Mouse (Mus musculus): ENCODE measurements around the gene Nt5c3b.

Gene Nt5c3b

DNA sequence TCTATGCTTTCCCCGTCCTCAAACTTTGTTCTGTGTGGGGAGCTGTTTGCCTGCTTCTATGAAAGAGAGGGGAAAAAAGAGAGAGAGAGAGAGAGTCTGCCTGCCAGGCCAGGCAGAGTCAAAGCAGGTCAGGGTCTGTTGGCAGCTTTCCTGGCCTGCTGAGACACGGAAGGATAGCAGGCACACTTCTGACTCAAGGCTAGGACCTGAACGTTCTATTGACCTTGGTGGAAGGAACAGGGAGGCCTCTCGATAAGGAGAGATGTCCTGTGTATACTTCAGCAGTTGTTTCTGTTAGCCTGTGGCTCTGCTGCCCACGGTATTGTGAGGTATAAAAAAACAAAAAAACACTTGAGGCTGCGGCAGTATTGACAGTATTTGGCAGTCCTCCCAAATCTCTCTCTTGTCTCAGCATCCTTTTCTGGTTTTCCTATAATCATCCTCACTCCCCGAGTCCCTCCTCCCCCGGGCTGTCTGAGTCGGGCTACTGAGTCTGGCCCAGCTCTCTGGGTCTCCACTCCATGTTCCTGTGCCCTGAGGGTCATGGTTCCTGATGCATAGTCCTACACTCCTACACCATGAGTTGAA, 12.9 kb downstream of the Nt5c3b start:
- no peak for DNase-seq (ENCODE audit: low spot score in 2 of 2)

DNA sequence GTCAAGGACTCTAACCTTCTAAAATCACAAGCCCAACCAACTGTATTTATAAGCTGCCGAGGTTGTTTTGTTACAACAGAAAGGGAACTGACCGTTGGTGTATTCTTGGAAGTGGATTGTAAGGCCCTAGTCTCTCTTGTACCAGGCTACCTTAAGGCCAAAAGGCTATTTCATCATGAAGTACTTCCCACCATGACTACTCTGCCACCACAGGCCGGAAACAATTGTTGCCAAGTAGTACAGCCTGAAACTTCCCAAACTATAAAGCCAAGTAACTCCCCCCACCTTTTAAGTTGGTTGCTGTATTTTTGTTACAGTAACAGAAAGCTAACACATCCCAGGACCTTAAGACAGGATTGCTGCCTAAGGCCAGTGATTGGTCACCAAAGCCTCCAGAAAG, 14.8 kb downstream of the Nt5c3b start:
- DNase-seq (ENCODE audit: low spot score in 2 of 2) = no peak

DNA sequence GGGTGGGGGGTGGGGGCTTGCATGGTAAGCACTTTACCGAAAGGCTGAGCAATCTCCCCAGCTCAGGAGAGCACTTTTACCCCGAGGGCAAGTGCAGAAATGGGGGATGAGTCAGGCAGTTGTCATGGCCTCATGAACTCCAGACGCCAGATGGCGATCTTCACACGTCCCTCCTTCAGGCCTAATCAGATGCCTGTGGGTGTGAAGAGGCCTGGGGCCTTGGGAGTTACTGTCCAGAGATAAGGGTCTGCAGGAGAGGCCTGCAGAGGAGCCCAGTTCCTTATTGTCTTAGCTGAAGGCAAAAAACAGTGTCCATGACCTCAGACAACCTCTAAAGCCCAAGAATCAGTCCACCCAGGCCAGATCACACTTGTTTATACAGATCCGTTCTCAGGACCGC, 15.8 kb downstream of the Nt5c3b start:
- DNase-seq (ENCODE audit: low spot score in 2 of 2) = peak; percentile 55 to 62

DNA sequence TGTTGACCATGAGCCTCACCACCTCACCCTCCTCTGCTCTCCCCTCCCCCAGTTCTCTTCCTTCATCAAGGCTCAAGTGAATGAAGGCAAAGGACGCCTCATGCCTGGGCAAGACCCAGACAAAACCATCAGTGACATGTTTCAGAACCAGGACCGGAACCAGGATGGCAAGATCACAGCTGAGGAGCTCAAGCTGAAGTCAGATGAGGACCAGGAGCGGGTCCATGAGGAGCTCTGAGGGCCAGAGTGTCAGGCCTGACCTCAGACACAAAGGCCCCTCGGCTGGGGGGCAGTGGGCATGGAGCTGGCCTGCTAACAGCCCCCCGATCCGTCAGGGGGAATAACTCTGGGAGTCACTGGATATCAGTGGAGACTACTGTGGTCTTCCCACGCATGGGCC, 17.8 kb downstream of the Nt5c3b start:
- no peak for DNase-seq (ENCODE audit: low spot score in 2 of 2)

DNA sequence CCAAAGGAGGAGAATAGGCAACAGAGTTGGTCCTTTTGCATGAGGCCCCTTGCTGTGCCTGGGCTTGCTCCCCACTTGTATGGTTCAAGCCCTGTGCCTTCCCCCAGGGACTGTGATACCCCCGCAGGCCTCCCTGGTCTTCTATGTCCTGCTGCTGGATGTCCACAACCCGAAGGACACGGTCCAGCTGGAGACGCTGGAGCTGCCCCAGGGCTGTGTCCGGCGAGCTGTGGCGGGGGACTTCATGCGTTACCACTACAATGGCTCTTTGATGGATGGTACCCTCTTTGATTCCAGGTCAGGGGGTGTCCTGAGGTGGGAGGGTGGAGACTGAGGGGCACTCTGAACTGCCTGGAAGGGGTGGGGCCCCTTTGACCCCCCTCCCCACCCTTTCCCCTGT, 20.1 kb downstream of the Nt5c3b start:
- no peak for DNase-seq (ENCODE audit: low spot score in 2 of 2)

DNA sequence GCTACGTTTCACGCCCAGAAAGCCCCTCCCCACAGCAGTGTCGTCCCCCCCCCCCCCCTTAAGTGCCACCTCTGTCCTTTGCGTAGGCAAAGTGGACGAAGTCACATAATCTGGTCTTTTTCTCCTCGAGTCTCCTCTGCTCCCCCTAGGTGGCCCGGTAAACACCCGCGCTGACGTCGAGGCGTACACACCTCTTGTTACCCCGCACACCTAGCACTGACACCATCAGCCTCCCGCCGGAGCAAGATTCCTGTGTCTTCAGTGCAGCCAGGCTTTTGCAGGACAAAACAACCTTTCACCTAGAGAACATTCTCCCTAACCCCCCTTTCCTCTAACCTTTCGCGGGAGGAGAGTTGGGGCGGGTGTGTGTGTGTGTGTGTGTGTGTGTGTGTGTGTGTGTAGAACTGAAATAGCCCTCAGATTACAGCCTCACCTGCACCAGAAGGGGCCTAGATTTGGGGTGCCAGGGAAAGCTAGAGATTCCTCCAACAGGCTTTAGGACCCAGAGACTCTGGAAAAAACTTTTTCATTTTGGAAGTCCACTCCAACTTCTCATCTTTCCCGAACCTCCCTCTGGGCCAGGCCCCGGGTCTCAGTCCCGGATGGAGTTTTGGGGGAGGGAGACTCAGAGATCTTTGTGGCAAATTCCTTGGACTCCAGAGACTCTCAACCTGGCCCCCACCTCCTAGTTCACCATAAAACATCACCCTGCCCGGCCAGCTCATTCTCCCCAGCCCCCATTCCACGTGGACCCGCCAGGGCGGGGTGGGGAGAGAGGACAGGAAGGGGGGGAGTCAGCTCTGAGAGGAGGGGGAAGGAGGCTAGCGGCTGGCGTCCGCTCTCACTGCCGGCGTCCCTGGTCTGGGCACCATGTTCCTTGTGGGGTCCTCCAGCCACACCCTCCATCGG, 26.4 kb downstream of the Nt5c3b start, which contains the start of gene Fkbp10:
Gene Fkbp10, plus strand, starts transcription at position 784 of the 909 bp plus-strand sequence.
- no peak for DNase-seq (ENCODE audit: low spot score in 2 of 2)

DNA sequence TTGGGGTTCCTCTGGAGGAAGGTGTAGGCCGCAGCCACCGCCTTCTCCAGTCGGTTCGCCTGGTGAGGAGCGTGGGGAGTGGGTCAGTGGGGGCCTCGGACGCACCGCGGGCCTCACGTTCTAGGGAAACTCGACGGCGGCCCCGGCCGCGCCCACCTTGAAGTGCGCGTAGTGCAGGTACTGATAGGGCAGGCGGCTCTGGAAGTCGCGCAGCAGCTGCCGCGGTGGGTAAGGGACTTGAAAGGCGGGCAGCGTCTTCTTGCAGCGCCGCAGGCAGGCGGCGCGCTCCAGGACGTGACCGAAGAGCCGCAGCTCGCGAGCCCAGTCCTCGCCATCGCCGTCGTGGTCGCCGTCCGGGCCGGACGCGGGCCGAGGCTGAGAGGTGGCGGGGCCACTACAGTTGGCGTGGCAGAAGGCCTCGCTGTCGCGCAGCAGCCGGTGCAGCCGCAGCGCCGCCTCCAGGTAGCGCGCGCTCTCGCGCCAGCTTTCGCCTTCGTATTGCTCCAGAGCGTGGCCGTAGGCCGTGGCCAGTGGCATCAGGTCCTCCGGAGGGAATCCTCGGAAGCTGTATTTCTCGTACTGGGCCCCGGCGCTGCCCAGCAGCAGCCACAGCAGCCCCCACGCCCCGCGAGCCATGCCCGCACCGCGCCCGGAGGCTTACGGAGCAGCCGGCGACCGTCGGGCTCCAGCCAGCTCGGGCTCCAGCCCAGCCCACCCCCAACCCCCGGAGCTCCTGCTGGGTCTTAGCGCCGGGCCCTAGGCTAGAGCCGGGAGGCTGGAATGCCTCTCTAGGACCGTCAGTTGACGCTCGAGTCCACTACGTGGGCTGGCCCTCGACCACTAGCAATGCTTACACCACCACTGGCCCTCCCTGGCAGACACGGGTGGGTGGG, 27.3 kb downstream of the Nt5c3b start, which contains the start of gene P3h4:
Gene P3h4, minus strand, starts transcription at position 816 of the 893 bp plus-strand sequence.
- peak; percentile 37 to 44 for DNase-seq (ENCODE audit: low spot score in 2 of 2)

DNA sequence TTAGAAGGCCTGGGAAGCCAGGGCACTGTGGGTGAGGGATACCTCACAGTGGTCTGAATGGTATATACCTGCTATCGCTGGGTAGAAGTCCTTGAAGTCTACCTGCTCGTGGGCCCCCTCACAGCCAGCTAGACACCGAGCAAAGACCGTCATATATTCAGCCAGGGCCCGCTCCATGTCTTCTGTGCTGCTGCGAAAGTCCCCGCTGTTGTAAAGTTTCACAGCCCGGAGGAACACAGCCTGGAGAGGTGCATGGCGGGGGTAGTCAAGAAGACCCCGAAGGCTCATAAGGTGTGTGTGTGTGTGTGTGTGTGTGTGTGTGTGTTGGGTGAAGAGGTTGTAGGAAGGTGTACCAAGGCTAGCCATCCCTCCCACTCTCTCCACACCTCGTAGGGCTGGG, 28.1 kb downstream of the Nt5c3b start:
- no peak for DNase-seq (ENCODE audit: low spot score in 2 of 2)

DNA sequence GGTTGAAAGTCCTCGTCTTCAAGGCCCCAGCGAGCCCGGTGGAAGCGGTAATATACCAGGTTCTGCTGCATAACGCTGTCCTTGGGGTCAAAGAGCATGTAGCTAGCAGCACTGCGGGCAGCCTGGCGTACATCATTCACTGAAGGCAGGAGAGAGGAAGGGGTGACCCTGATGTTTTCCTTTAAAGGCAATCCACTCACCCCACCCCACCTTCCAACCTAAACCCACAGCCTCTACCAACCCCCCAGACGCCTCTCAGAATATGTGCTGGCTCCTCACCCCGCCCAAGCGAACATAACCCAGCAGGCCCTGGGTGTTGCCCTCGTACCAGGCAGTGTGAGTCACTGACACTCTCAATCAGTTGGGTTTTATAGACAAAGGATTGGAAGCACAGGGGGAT, 29.9 kb downstream of the Nt5c3b start:
- no peak for DNase-seq (ENCODE audit: low spot score in 2 of 2)

DNA sequence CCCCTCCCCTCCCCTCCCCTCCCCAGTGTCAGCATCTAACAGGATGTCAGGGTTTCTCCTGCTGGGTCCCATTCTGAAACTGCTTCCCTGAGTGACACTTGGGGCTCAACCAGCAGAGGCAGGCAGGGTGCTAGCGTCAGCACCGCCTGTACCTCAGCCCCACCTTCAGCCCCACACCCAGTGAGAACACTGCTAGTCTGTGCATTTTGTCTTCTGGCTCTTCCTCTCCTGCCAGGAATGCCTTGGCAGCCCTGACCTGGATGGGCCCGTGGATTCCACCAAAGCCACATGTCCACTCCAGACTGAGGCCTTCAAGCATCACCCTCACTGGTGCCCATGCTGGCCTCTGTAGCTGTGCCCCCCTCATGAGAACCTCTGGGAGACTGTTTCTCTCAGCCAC, 31.9 kb downstream of the Nt5c3b start:
- no peak for DNase-seq (ENCODE audit: low spot score in 2 of 2)

DNA sequence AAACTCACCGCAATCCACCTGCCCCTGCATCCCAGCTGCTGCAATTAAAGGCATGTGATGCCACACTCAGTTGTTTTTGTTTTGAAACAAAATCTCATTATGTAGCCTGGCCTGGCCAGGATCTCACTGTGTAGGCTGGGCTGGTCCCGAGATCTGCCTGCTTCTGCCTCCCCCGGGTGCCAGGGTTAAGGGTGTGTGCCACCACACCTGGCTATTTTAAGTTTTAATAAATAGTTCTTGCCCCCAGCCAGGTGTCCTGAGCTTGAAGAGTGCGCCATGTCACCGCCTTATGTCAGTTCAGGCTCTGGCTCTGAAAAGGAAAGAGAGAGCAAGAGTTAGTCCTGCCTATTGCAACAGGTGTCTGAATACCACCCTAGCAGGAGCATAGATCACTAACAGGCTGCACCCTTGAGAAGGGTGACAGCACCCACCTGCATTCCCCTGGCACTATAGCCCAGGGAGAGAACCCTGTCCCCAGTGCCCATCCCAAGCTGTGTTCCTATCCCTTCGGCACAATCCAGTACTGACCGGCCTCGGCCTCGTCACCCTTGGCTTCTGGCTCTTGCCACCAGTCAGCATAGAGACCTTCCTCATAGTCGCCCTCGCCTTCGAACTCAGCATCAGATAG, 32.7 kb downstream of the Nt5c3b start:
- DNase-seq (ENCODE audit: low spot score in 2 of 2) = no peak

DNA sequence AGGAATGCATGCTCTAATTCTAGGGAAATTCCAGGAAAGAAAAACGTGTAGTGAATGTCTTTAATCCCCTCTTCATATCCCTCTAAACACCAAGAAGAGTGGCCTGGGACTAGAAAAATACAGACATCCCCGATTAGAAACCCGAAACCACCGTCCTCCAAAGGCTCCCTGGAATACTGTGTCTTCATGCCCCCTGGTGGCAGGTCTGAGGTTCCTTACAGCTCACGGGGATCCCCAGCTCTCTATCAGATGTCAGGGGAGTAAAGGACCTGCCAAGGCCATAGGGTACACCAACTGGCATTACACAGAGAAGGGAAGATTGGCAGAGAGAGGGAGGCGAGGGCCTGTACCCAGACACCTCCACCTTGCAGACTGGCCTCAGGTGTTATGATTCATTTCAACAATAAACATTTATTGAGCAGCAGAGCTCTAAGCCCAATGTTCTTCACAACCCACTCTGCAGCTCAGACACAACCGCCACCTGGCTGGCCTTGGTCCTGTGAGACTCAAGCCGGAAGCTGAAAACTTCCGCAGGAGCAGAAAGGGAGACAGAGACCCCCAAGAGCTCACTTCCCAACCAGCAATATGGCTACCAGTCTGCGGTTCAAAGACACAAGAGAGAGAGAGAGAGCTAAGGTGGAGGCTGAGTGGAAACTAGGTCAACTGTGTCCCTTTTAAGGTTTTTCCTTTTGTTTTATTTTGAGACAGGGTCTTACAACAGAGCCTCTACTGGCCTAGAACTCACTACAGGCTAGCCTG, 33.4 kb downstream of the Nt5c3b start:
- DNase-seq (ENCODE audit: low spot score in 2 of 2) = peak; percentile 44 to 50

DNA sequence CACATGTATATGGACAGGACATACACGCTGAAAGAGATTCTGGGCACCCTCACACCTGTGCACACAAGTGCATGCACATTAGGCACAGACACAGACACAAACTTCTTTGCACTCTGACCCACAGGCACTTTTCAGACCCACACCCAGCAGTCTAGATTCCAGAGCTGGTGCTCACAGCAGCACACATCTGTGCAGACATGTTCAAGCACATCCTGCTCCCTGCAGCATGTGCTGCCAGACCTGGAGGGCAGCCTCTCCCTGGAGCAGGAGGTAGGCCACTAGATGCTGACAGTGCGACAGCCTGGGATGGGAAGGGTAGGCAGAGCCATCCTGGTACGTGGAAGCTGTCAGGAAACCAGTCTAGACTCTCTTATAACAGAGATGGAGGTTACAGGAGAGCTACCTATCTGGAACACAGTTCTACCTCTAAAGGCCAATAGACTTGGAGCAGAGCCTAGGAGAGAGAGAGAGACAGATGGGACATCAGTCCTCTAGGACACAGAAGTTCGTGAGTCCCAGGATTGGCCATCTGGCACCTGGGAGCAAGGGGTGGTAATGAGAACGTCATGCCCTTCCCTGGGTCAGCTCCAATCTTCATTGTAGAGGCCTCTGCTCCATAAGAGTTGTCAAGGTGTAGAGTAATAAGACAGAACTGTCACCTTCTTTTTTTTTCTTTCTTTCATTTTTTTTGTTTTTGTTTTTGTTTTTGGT, 34.5 kb downstream of the Nt5c3b start:
- no peak for DNase-seq (ENCODE audit: low spot score in 2 of 2)

DNA sequence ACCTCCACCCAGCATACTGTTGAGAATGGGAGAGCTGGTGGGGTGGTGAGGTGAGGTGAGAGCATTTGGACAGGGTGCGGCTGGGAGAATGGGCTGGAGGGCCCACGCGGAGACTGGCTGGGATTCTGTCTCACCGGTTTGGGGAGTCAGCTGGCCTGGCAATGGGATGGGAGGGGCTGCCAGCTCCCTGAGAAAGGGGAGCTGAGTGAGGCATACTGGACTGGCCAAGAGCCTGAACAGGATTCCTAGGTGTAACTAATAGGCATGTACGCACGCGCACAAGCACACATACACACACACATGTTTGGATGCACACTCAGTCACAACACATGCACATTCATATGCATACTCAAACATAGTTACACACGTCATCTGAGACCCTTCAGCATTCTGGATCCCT, 35.3 kb downstream of the Nt5c3b start:
- DNase-seq (ENCODE audit: low spot score in 2 of 2) = no peak

DNA sequence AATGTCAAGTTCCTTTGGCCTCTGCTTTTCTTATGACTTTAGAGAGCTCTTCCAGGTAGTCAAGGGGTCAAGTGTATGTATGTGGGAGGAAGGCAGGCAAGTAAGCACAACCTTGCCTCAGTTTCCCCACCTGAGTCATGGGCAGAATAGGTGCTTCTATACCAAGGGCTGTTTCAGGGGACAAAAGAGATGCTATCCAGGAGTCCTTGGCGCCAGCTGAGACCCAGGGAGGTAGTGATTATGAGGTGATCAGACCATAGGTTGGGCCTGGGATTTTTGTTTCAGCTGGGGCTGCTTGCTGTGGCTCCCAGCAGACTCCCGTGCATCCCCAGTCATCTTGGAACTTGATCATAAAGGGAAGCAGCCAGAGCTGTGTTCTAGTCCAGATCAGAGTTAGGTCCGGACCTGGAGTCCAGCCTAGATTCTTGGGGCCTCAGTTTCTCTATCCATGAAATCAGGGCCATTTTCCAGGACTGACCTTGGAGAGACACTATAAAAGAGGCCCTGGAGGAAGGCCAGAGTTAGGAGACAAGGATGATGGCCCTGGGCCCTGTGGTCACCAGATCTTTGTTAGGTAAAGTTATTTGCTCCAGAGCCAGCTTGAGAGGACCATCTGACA, 37.0 kb downstream of the Nt5c3b start:
- DNase-seq (ENCODE audit: low spot score in 2 of 2) = no peak

DNA sequence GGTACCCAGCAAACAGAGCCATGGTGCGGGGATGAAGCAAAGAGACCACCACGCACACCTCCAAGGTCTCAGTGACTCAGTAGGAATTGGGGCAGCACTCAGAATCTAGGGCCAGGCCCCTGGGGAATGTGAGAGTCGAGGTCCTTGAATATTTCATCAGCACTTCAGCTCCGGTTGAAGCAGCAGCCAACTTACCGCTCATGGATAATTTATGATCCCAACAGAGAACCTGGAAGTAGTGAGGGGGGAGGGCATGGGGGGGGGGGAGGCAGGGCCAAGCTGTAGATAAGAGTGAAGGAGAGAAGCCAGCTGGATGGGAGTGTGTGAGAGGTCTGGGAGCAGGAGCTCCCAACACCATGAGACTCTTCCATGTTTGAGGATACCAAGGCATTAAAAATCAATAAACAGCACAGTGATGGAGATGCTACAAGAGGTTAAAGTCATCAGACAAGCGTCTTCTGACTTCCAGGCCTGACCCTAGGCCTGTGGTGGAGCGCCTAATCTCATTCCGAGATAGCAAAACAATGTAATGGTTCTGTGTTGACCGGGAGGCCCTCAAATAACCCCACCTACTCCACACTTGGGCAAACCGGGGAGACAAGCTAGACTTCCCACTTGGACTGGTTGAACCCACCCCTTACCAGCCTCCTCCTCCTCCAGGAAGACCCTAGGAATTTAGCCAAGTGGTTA, 38.0 kb downstream of the Nt5c3b start:
- DNase-seq (ENCODE audit: low spot score in 2 of 2) = no peak

DNA sequence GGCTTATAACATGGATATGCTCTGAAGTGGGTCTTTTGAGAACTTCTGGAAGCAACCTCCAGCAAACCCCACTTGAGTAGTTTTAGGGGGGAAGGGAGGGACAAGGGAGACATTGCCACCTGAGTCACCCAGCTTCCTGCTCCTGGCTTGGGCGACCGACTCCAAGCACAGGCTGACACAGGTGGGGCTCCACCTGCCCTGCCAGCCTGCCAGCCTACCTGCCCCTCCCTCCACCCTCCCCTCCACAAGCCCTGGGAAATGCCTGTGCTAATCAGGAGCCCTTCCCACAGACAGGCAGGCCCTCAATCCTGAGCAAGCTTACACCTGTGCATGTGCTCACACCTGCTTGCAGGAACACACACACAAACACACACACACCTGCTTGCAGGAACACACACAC, 38.9 kb downstream of the Nt5c3b start:
- DNase-seq (ENCODE audit: low spot score in 2 of 2) = no peak

DNA sequence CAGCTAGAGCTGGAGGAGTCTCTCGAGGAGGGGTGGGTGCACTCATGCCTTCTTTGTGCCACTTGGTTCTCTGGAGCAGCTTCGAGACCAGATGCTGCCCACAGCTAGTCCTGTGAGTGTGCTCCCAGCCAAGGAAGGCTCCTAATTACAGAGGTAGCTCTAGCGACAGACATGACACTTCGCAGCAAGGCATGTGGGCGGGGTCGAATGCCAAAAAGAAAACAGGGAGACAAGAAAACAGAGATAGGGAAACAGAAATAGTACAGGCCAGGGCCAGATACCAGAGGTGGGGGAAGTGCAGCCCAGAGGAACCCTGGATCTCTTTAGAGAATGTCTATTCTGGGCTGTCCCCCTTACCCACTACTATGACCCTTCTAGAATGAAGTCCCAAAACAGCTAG, 39.4 kb downstream of the Nt5c3b start:
- no peak for DNase-seq (ENCODE audit: low spot score in 2 of 2)

DNA sequence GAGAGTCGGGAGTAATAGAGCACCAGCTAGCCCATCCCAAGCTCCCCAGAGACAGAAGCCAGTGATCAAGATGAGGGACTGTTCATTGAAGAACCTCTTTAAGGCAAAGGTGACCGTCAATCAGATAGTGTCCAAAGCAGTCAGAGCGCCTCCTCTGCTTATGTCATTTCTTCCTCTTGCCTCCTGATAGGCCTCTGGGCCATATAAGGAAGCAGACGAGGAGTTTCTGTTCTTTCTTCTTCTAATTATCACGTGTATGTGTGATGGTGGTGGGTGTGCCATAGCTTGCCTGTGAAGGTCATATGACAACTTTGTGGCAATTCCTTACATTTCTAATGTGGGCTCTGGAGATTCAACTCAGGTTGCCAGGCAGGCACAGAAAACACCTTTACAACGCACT, 40.8 kb downstream of the Nt5c3b start:
- peak; percentile 17 to 22 for DNase-seq (ENCODE audit: low spot score in 2 of 2)
